Mouse (Mus musculus) bone marrow macrophage, adult 2 months (primary cell): Measurements from ENCODE around the gene Nprl3.

Experiments
- CTCF ChIP-seq: IDR thresholded peaks from 2 replicates; pipeline ENCODE4 v1.5.1; 2012; ENCODE audit warnings: low read depth, mild to moderate bottlenecking, low read length, moderate library complexity
- POLR2A ChIP-seq: IDR thresholded peaks from 2 replicates; pipeline ENCODE4 v1.6.1; 2012; ENCODE audit warnings: mild to moderate bottlenecking, low read depth, low read length, borderline replicate concordance

DNA sequence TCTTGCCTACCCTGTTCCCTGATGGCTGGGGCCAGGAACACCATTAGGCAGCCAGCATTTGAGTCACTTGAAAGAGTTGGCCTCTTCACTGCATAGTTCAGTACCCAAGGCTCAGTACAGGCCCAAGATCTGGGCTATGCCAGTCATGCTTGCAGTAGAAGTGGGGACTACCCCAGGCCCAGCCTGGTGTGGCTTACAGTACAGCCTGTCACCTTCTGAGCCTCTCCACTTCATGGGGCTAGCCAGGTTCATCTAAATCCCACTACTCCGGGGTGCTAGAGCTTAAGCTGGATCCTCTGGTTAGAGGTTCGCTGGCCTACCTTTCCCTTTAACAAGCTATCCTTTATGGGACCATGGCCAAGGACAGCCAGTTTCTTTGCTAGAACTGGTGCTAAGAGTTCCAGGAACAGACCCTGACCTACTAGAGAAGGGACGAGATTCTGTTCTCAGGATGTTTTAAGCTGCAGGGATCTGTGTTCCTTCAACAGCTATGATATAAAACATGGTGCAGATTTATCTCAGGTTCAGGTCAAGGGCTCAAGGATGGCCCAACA lies 39.1 kb downstream of the Nprl3 start:
- TF ChIP-seq POLR2A = no peak
- TF ChIP-seq CTCF = no peak
